Mouse (Mus musculus): Measurements from ENCODE around the gene Slc35e1.

Gene Slc35e1

DNA sequence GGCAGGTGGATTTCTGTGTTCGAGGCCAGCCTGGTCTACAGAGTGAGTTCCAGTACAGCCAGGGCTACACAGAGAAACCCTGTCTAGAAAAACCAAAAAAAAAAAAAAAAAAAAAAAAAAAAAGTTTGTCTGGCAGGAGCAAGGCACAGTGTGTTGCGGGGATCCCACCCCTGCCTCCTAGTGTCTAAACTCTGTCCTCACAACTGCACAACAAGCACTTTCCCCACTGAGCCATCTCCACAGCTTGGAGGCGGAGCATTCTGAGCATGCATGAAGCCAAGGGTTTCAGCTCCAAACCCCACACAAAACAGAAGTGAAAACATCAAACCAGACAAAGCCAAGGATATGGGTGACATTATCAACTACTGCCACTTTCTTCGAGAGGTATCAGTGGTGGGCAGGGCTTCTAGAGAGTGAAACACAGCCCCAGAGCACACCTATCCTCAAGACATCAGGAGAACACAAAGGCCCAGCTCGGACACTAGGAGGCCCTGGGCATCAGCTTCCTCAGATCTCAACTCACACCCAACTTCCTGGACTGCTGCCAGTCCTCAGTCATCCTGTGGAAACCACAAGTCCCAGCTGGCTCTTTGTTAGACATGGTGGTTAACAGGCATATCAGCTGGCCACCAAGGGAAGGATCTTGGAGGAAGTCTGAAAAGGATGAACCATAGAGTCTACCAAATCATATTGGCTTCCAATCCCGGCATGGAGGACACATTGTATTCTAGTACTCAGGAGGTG is 6.8 kb downstream of the Slc35e1 start:
- no peak for DNase-seq (ENCODE audit: low read depth, low spot score)

DNA sequence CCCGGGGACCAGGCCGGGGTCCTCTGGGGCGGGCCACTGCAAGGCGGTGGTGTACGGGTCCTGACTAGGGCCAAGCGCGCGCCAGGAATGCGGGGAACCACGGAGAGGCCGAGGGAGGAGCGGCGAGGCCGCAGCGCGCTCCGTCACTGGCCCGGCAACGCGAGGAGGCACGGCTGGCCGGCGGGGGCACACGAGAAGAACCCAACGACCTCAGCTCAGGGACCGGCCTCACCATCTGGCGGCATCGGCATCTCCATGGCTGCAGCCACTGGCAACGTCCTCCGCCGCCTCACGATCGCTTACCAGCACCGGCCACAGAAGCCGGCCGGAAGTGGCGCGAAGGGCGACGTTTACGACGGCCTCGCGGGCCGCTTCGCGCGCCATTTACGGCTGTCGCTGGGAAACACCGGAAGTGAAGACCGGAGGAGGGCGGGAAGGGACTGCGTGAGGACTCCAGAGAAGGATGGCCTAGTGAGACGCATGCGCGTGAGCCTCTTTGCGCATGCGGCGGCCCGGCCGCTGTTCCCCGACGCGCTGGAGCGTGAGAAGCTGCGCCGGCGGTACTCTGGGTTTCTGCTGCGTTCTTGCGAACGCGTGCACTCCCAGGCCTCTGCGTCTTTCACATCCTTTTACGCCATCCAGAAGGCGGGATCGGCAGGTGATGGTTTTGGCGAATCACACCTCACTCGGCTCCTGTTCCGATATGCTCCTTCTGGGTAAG is 17.4 kb downstream of the Slc35e1 start, which contains the start of gene Cherp:
Gene Cherp, minus strand, starts transcription at position 401 of the 721 bp plus-strand sequence.
- DNase-seq (ENCODE audit: low read depth, low spot score), result peak; percentile 94

DNA sequence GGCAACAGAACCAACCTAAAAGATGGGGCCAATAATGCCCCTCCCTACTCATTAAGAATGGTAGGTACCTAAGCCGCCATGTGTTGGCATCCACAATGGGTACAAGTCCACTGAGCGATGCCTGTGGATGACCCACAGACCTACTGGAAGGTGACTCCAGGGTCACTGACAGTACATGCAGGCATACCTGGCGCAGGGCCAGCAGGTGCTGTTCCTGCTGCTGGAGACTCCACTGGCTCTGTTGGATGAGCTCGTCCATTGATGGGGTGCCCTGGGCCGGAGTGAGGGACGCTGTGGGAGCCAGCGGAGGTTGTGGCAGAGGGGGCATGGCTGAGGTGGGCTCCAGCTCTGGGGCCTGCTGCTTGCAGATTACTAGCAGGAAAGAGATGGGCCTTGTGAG is 21.7 kb downstream of the Slc35e1 start:
- no peak for DNase-seq (ENCODE audit: low read depth, low spot score)

DNA sequence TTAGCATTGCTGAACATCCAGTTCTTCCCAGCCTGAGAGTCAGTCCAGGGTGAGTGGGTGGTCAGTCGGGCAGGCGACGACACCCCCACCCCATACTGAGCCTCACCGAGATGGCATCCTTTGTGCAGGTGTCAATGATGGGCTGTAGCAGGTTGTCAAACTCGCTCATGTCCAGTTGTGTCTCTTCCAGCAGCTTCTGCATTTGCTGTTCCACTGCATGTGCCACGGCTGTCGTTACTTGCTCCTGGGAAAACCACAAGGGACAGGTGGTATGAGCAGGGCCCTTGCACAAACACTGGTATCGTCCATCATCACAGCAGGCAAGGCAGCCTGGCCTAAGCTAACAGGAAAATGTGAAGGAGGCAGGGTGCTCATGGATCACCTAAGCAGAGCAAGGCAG is 22.4 kb downstream of the Slc35e1 start:
- DNase-seq (ENCODE audit: low read depth, low spot score), result no peak

DNA sequence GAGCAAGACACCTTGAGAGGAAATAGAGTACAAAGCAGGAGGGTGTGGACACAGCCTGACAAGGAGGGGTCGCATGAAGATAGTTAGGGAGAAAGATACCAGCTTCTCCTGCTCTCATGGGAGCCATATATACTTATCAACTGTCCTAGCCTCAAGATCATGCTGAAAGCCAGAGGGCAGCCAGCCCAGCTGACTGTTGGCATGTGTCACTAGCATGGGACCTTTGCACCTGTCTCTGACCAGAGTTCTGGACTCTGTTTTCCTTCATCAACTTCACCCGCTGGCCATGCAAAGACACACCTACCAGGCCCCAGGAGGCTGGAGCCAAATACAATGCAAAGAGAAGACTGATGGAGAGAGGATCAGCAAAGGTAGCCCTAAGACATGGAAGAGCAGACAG is 23.2 kb downstream of the Slc35e1 start:
- DNase-seq (ENCODE audit: low read depth, low spot score), result no peak

DNA sequence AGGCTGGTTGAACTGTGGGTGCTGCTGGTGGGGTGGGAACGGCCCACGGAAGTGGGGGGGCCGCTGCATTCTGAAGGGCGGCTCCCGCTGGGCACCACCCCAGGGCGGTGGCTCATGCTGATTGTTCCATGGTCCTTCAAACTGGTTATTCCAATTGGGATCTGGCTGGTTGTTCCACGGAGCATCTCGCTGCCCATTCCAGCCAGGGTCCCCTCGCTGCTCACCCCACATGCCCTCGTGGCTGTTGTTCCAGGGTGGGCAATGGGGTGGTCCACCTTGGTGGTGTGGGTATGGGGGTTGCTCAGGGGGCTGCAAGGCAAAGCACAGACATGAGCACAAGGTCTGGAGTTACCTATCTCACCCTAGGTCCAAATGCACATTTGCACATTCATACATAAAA is 28.2 kb downstream of the Slc35e1 start:
- no peak for DNase-seq (ENCODE audit: low read depth, low spot score)

DNA sequence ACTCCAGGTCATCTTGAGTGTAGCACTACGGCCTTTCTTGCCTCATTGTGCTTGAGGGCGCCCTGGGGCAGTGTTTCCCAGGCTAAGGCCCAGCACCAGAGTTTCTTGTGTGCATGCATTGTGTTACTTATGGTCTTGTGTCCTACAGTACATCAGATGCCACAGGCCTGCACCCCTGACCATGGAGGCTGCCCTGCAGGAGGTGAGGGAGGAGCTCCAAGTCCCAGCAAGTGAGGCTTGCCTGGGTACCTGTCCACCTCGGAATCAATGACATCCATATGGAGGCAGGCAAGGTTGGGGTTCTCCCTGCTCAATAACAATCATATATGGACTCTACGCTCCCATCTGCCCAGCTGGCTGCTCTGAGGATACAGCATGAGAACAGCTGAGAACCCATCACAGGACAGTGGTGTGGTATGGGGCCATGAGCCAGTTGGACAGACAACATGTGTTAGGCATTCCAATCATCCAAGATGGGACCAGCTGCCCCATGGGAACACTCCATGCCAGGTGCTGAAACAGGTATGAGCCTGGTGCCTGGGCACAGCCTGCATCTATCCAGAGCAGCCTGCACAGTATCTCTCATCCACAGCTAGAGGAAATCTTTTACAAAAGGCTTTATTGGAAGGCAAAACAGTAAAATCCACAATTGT is 32.4 kb downstream of the Slc35e1 start:
- DNase-seq (ENCODE audit: low read depth, low spot score), result no peak

DNA sequence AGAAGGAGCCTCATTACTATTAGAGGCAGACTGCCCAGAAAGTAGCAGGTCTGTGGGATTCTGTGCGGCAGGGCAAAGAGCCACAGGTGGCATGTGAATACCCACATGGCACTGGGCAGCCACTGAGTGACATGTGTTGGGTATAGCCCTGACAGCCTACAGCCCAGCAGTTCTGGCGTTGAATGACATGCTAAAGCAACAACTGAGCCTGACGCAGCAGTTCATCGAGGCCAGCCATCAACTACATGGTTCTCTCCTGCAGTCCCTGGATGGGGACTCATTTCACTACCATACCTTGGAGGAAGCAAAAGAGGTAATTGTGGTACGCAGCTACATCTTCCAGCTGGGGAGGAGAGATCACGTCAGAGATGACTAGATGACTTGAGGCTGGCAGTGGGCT is 34.0 kb downstream of the Slc35e1 start:
- DNase-seq (ENCODE audit: low read depth, low spot score), result no peak

DNA sequence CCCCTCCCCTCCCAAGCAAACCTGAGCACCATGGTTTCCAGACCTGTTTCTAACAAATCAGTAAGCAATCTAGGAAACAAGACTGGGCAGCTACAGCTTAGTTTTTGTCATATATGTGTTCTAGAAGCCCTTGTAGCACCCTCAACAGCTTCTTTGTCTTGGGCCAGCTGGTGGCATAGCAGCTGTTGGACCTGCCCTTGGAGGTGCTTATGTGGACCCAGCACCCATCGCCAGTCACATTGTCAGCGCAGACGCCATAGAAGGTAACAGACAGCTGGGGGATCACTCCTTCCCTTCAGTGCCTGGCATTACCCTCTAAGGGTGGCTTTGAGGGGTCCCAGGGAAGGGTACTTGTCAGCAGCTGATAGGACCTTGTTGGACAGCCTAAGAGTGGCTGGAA is 34.6 kb downstream of the Slc35e1 start:
- DNase-seq (ENCODE audit: low read depth, low spot score), result no peak

DNA sequence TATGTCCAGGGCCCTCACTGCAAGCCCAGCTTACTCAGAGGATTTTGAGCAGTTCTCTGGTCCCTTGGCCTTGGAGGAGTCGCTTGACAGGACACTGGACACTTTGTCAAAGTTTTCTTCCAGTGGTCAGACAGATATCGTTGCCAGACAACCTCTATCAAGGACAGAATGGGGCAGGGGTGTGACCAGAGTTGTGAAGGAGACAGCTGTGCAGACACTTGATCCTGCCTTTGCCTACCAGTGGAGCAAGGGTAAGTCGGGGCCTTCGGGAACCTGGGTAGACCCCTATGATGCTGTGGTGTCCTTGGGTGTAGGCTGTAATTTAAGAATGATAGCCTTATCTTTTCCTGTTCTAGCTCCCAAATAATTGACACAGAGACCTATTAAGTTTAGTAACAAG is 37.1 kb downstream of the Slc35e1 start:
- no peak for DNase-seq (ENCODE audit: low read depth, low spot score)

DNA sequence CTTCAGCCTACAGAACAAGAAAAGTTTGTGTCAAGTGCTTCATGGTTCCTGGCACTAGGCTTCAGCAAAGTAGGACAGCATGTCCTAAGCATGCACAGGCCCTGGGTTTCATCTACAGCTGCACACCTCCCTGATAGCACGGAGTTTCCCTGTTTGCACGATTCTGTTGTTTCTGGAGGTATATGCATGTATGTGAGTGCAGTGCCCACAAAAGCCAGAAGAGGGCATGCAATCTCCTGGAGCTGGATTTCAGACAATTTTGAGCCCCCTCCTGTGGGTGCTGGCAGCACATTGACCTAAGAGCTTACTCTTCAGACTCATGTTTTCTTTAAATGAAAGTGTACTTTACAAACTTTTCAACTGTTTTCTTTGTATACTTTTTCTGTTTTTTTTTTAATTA is 38.5 kb downstream of the Slc35e1 start:
- DNase-seq (ENCODE audit: low read depth, low spot score), result no peak

DNA sequence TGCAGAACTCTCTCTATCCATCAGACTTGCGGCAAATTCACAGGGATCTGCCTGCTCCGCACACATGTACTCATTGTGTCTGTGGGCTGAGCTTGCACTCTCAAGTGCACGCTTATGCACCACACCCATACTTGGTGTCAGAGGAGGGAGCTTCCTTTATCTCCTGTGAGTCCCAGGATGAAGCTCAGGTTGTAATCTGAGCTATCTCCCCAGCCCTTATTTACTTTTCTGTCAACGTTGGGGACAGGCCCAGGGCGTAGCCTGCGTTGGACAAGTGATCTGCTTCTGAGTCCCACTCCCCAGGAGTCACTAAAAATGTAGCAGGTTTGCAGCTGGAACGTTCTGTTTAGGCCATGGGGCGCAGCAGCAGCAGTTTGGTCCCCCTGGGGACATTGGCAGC is 40.9 kb downstream of the Slc35e1 start:
- no peak for DNase-seq (ENCODE audit: low read depth, low spot score)

DNA sequence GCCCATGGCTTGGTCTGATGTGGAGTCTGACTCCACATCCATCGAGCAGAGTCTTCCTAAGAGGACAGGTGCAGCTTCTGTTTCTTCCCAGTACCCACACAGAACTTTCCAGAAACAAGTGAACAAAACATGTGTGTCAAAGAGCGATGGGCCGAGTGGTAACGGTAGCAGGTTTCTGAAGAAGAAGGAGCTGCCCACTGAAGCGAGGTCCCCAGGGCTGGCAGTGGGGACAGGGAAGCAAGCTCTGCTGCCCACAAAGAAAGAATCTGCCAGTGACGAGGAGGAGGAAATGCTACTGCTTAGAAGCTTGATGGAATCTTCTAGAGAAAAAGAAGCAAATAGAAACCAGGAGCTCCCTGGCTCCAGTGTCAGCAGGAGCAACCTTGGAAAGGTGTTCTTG is 47.3 kb downstream of the Slc35e1 start:
- no peak for DNase-seq (ENCODE audit: low read depth, low spot score)

DNA sequence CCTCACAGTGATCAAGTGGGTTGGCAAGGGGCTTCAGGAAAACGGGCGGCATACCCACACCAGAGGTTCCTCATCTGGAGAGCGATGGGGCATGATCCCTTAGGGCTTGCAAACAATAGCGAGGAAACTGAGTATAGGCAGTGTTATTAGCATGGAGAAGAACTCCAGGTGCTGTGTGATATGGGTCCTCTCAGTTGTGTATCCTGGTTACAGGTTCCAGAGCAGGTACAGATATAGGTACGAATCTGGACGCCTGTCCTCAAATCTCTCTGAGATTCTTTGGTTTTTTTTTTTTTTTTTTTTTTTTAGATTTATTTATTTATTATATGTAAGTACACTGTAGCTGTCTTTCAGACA is 48.4 kb downstream of the Slc35e1 start:
- no peak for DNase-seq (ENCODE audit: low read depth, low spot score)

DNA sequence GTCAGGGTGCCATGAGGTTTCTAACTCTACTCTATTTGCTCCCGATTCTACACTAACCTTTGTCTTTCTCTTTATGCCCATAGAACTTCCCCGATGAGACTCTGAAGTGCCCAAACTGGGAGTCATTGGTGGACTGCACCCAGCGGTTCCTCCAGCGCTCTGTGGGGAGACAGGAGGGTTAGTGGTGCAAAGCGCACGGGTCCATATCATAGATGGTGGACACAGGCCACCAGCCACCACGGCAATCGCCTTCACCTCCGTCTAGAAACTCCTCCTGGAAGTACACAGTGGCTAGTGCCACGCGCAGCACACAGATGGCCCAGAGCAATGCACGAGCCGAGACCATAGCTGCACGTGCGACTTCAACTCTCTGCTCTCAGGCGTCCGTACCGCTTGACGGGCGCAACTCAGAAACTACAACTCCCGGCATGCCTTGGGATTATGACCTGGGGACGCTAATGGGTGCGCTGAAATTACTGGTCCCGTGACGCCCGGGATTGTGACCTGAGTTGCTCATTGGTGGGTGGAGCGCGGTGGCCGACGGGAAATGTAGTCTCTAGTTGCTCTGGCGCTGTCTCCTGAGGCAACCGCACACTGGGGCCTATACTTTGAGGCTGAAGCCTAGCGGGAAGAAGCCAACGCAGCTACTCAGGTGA is 48.9 kb downstream of the Slc35e1 start, which contains the start of the genes Calr3 and 1700030K09Rik:
Gene Calr3, minus strand, starts transcription at position 533 of the 656 bp plus-strand sequence.
Gene 1700030K09Rik, plus strand, starts transcription at position 543 of the 656 bp plus-strand sequence.
- peak; percentile 94 for DNase-seq (ENCODE audit: low read depth, low spot score)

DNA sequence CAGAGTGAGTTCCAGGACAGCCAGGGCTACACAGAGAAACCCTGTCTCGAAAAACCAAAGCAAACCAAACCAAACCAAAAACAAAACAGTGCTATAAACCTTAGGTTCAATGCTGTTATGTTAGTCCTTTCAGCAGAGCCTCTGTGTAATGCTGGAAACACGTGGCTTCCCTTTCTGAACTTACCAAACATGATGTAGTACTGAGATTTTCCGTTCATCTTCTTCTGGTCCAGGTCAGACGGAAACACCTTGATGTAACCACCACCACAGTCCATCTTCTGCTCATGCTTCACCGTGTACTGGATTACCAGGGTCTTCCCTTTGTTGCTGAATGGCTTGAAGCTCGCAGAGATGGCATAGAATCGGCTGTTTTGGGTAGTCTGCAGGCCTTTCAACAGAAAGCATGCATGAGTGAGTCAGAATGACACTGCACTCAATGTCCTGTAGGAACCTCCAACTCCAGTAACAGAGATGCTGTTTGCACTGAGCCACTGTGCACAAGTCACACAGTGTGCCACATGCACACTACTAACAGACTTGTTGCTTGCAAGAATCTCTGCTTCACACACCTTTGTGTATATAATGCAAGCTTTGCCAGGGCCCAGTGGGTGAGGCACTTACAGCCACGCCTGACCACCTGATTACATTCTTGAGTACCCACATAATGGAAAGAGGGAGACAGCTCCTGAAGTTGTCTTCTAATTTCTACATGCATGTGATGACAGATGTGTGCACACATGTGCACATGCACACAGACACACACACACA is 54.0 kb downstream of the Slc35e1 start:
- no peak for DNase-seq (ENCODE audit: low read depth, low spot score)

DNA sequence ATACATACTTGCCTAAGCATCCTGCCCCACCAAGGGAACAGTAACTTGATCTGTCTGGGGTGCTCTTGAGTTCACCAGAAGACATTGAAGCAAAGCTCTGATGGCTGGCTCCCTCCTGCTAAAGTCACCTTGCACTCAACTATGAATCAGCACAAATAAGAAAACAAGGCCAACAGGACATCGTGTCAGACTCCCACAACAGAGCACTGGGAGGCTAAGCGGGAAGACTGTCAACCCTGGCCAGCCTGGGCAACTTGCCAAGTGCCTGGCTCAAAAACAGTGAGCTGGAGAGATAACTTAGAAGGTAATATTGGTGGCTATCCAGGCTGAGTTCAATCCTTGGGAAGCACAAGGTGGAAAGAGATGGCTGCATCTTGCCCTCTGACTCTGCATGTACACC is 57.5 kb downstream of the Slc35e1 start:
- no peak for DNase-seq (ENCODE audit: low read depth, low spot score)

Data from retina, adult 2 months (tissue).